Mouse (Mus musculus) liver, postnatal 0 days (tissue): ENCODE measurements around the gene Gtpbp1.

Experiments
- CTCF ChIP-seq: sonication (generic); IDR thresholded peaks from 2 replicates; pipeline ENCODE4 v1.5.1; 2016; ENCODE audit warnings: antibody characterized with exemption, low read depth
- EP300 ChIP-seq: IDR thresholded peaks from 2 replicates; pipeline ENCODE4 v1.6.1; 2016; ENCODE audit warnings: antibody characterized with exemption, low read depth, mild to moderate bottlenecking

- peak; percentile 70 for TF ChIP-seq CTCF
- TF ChIP-seq EP300, result no peak
Observed at GRCm38 (mm10) chr15:79651481-79651880, 39.2 kb upstream of the Gtpbp1 start.
